Mouse (Mus musculus): ENCODE measurements around the gene Fam187a. TPM values are rescaled to one million over a fixed set of nuclear protein-coding genes. Genes with fewer than 3 reads are reported as not detected.

Fam187a gene
- total and polyA plus RNA-seq, 3 experiments: 0.08 TPM; not detected in 1

GRCm38 (mm10) chr11:102874801-102875334, 10.1 kb upstream of the Fam187a start (continued):
- TF ChIP-seq TBP (IDR thresholded peaks at IDR 0.05; ENCODE audit: low read depth, low read length) (no peak), ZC3H11A (IDR thresholded peaks at IDR 0.05; ENCODE audit: low read depth, low read length) (no peak), USF2 (IDR thresholded peaks at IDR 0.05; ENCODE audit: borderline replicate concordance in 1 of 2, insufficient read depth in 1 of 2, low read depth in 1 of 2, low read length in 2 of 2) (no peak), SMC3 (IDR thresholded peaks at IDR 0.05; ENCODE audit: low read depth, low read length) (no peak), KAT2A (conservative IDR thresholded peaks at IDR 0.05; ENCODE audit: low read depth, low read length) (no peak)

- H3K4me3 ChIP-seq (ENCODE audit: control insufficient read depth in 1 of 2, insufficient read depth in 1 of 2, low read depth in 2 of 2, low read length in 2 of 2): peak overlapping the region in 1 of 2 experiments; percentile 55; a peak in 2 of 4 replicates
- H3K27me3 ChIP-seq (ENCODE audit: control insufficient read depth in 1 of 2, insufficient read depth in 2 of 2, low read length in 2 of 2): no peaks in the 10 kb centered on the region
- H3K79me2 ChIP-seq (ENCODE audit: control insufficient read depth, insufficient read depth, low read length, poor library complexity): peaks cover 25% of the 10 kb centered on the region
- H3K27ac ChIP-seq (ENCODE audit: control insufficient read depth, low read depth, low read length): no peak overlapping the region
- H3K9me3 ChIP-seq (replicated peaks; ENCODE audit: insufficient read depth, low read length): no peaks in the 10 kb centered on the region
- peak overlapping the region; percentile 89 for H3K9ac ChIP-seq (ENCODE audit: control insufficient read depth, low read depth, low read length, poor library complexity, severe bottlenecking)
- TF ChIP-seq CHD2 (IDR thresholded peaks at IDR 0.05; ENCODE audit: low read length) (no peak), HCFC1 (IDR thresholded peaks at IDR 0.05; ENCODE audit: low read depth, low read length) (no peak), POLR2AphosphoS5 (IDR thresholded peaks at IDR 0.05; ENCODE audit: borderline replicate concordance, low read depth, low read length) (no peak), USF2 (IDR thresholded peaks at IDR 0.05; ENCODE audit: borderline replicate concordance in 1 of 2, insufficient read depth in 1 of 2, low read depth in 1 of 2, low read length in 2 of 2) (no peak), GATA1 (IDR thresholded peaks at IDR 0.05; ENCODE audit: low read depth, low read length) (no peak), NRF1 (IDR thresholded peaks at IDR 0.05; ENCODE audit: insufficient read depth, low read depth, low read length, poor library complexity, severe bottlenecking) (no peak), E2F4 (IDR thresholded peaks at IDR 0.05; ENCODE audit: borderline replicate concordance, low read depth, low read length) (no peak), SIN3A (IDR thresholded peaks at IDR 0.05; ENCODE audit: low read length) (no peak), ZNF384 (IDR thresholded peaks at IDR 0.05; ENCODE audit: low read depth, low read length) (no peak), ETS1 (IDR thresholded peaks at IDR 0.05; ENCODE audit: low read depth, low read length) (no peak), ZKSCAN1 (IDR thresholded peaks at IDR 0.05; ENCODE audit: low read depth, low read length) (no peak), RCOR1 (IDR thresholded peaks at IDR 0.05; ENCODE audit: low read depth, low read length) (no peak)
- DNase-seq (ENCODE audit: low read depth, low spot score): no peak
- H3K36me3 ChIP-seq (ENCODE audit: control insufficient read depth in 1 of 2, insufficient read depth in 2 of 2, low read length in 2 of 2): peaks cover 14 to 19% of the 10 kb centered on the region in 2 experiments
- H3K4me1 ChIP-seq (ENCODE audit: control insufficient read depth in 1 of 2, insufficient read depth in 2 of 2, low read length in 2 of 2): peaks cover 0 to 17% of the 10 kb centered on the region in 2 experiments; a peak in 3 of 4 replicates
Observed at GRCm38 (mm10) chr11:102879558-102879957, 5.4 kb upstream of the Fam187a start.

Measured in MEL (cell line).